Mouse (Mus musculus) brain, adult 10 weeks (tissue): Measurements from ENCODE around the gene Cenpl. TPM values are rescaled to one million over a fixed set of nuclear protein-coding genes. Genes with fewer than 3 reads are reported as not detected.

Experiments used
- polyA plus RNA-seq: library from polyadenylated mRNA; stranded (reverse); fragments of 350-450 nt; fragmentation: Illumina TruSeq; extraction: RNeasy Lipid Tissue Mini Kit (QIAGEN cat#74804); gene quantifications from one replicate; pipeline ENCODE4 v1.2.3, GENCODE M21; 2015; ENCODE audit warnings: low read depth, low replicate concordance

Cenpl gene
- polyA plus RNA-seq: 2.5 TPM

DNA sequence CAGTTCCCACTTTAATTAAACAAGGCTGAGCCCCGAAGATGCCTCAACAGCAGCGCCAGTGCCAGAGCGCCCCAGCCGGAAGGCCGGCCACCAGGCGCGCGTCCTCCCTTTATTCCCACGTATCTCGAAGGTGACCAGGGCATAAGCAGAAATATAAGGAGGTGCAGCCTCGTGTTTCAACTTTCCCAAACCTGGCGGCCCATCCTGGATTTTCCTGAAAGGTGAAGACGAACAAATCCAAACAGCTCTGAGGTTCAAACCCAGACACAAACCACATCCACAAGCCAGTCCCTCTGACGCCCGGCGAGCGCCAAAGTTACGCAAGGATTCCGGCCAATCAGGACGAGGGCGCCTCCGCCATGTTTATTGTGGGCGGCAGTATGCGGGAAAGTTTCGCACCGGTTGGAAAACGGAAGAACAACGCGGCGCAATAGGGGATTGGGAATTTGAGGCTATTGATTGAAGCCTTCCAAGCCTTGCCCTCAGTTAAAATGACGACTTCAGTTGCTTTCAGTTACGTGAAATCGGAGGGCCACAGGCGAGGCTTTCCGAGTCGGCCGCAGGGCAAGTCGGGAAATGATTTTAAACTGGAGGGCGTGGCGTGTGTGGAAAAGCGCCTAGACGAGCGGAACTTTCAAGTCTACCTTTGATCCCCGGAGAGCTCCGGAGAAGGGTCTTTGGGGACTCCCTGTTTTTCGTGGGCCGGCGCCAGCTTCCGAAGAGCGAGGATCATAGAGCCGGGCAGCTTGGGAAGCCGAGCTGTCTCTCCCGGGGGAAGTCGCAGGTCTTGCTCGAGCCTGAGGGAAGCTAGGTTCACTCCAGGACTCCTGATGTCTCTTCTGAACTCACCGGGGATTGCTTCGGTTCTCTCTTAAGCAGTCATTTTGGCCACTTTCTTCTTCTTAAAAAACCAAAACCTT is at the start of gene Cenpl, which contains the start of gene Dars2:
TSS of gene Cenpl (plus strand) at position 362 of the 920 bp plus-strand sequence.
TSS of gene Dars2 (minus strand) at position 307 of the 920 bp plus-strand sequence.

DNA sequence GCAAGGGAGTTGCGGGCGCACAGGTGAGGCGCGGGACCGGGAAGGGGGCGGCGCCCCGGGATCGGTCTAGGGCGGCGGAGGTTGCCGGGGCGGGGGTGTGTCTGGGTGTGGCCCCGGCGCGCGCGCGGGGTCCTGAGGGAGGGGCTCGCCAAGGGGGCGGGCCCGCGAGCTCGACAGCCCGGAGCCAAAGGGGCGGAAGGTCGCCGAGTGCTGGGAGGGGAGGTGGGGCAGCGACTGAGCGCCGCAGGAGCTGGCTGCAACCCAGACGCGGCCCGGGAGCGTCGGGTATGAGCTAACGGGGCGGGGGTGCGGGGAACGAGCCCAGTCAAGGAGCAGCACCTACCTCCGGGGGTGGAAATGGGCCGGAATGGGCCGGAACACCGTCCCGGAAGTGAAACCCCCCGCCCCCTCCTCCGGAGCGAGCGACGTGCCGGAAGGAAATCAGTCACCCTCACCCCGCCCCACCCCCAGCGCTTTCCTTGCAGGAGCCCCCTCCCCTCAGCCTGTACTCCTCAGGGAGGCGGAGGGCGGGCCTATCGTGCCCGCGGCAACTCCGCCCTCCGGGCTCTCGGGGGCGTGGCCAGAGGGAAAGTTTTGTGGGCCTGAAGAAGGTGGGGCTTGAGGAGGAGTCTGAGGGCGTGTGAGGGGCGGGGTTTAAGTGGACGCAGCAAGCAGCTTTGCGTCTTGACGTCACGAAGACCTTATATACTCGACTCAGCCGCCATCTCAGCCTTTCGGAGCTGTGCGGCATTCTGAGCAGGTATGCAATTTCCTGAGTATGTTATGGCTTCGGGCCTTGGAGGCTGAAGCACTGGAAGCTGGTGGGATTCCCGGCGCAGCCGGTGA is 35.9 kb upstream of the Cenpl start, which contains the start of gene Zbtb37:
TSS of gene Zbtb37 (minus strand) at position 415 of the 846 bp plus-strand sequence.

DNA sequence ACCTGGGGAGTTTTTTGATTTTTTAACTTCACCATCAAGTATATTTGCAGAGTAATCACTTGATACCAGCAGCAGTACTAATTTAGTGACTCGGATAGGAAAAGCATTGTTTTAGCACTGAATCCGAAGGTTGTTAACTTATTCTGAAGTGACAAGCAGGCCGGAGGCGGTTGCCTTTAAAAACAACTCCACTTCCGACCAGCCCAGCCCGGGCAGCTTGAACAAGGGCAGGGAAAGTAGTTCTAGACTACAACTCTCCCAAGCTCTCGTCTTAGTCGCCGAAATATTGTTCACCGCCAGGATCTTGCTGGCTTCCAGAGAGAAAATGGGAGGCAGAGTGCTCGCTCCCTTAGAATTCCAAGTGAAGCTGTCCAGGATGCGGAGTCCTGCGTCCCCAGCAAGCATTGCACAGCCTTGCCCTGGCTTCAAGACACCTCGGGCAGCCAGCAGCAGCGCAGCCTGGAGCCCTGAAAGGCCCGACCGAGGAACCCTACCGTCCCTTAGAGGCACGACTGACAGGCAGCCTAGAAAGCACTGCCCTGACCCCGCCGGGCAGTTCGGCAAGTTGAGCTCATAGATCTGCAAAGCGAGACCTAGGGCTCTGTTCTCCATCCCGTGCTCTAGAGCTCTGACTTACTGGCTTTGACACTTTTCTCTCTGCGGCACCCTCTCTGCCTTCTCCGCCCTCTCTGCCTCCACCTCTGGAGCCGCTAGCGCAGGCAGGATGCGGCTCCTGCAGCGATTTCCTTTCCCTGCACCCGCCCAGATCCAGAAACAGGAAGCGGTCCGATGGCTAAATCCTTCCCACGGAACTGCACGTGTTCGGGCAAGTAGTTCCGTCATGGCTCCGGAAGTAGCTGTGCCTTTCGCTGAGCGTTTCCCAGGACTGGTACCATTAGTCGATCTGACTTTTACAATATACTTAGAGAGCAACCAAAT is 60.5 kb downstream of the Cenpl start, which contains the start of gene Klhl20:
TSS of gene Klhl20 (minus strand) at position 786 of the 939 bp plus-strand sequence.

Other genes starting within 250 kb of the Cenpl start
- 9.8 TPM for gene Rc3h1, start 164.3 kb upstream of the Cenpl start, polyA plus RNA-seq
- gene Serpinc1, start 92.1 kb upstream of the Cenpl start, polyA plus RNA-seq: 1.7 TPM
- 6.5 TPM for gene Zbtb37, start 35.9 kb upstream of the Cenpl start, polyA plus RNA-seq
- 25.3 TPM for gene Dars2, start 55 bp upstream of the Cenpl start, polyA plus RNA-seq
- 17.3 TPM for gene Klhl20, start 60.8 kb downstream of the Cenpl start, polyA plus RNA-seq
- gene Ankrd45, start 72.0 kb downstream of the Cenpl start, polyA plus RNA-seq: 48.2 TPM
- not detected for gene Tex50, start 88.6 kb downstream of the Cenpl start, polyA plus RNA-seq
- 415 TPM for gene Prdx6, start 180.5 kb downstream of the Cenpl start, polyA plus RNA-seq